Mouse (Mus musculus): ENCODE results near the gene Sgcg.

- no peak for TF ChIP-seq POLR2A (IDR thresholded peaks at IDR 0.05; ENCODE audit: low read depth, low read length)
- TF ChIP-seq CTCF (IDR thresholded peaks at IDR 0.05; ENCODE audit: borderline replicate concordance, insufficient read depth, low read length), result no peak
Observed at GRCm38 (mm10) chr14:61290664-61291063, 32.4 kb upstream of the Sgcg start.
